Mouse (Mus musculus): ENCODE data around the gene Lrrc71.

Gene Lrrc71

GRCm38 (mm10) chr3:87763202-87763601, 14.8 kb upstream of the Lrrc71 start:
- no peak for DNase-seq

- DNase-seq, result peak; percentile 70 to 77
Measured at GRCm38 (mm10) chr3:87761408-87762375, 13.3 kb upstream of the Lrrc71 start.

- no peak for DNase-seq
Measured at GRCm38 (mm10) chr3:87758641-87759040, 10.2 kb upstream of the Lrrc71 start.

DNA sequence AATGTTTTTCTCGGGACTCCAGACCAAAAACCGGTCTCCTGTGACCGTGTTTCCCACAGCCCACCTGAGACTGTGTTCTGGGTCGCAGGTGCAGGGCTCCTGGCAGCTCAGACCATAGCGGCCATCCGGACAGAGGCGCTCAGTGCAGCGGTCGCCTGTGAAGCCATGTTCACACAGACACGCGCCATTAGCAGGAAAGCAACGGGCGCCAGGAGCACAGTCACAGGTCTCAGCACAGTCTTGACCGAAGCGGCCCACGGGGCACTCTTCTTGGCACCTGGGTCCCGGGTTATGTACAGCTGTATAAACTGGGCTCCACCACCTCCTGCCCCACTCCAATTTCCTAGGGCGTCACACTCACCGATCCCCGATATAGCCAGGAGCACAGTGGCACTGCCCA, 8.1 kb upstream of the Lrrc71 start:
- DNase-seq, result no peak

DNA sequence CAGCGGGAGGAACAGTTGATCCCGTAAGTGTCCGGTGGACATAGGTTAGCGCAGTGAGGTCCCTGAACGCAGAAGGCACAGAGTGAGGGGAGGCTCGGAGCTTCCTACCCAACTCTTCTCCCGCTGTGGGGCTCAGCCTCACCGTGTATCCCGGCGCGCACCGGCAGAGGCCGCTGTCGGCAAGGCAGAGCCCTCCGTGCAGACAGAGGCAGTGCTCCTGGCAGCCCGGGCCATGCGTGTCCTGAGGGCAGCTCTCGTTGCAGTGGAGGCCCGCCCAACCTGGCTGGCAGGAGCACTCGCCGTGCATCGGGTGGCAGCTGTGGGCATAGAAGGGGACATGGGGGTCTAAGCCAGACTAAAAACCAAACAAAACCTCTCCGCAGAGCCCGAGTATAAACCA, 7.5 kb upstream of the Lrrc71 start:
- peak; percentile 88 to 96 for DNase-seq

DNA sequence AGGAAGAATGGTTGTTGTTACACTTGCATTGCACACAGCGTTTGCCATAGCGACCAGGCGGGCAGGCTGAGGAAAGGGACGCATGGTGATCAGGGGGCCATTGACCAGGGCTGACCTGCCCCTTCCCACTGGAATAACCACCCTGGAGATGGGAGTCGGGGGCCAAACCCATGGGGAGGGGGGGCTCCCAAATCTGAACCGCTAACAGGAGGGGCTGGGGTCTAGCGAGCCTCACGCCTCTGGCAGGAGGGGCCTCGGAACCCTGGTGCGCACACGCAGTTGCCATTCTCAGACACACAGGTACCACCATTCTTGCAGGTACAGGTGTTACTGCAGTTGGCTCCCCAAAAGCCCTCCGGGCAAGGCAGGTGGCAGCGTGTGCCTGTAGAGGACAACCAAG, 5.4 kb upstream of the Lrrc71 start:
- no peak for DNase-seq

- no peak for DNase-seq
Measured at GRCm38 (mm10) chr3:87752567-87752966, 4.1 kb upstream of the Lrrc71 start.

DNA sequence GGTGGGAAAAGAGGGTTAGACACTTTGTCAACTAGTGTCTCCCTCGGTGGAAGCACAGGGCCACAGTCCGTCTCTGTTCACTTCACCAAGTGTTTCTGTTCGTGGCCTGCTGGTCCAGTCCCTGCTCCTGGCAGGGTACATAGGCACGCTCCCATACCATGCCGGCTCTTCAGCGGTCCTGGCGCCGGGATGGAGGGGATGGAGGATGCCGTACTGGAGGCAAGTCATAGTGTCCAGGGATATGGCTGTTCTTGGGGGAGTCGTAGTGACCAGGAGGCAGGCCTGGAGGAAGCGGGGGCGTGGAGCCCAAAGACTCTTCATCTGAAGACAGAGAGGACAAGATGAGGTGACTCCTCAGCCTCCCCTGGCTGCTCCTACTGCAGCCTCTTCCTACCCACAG, 1.6 kb upstream of the Lrrc71 start:
- no peak for DNase-seq

DNA sequence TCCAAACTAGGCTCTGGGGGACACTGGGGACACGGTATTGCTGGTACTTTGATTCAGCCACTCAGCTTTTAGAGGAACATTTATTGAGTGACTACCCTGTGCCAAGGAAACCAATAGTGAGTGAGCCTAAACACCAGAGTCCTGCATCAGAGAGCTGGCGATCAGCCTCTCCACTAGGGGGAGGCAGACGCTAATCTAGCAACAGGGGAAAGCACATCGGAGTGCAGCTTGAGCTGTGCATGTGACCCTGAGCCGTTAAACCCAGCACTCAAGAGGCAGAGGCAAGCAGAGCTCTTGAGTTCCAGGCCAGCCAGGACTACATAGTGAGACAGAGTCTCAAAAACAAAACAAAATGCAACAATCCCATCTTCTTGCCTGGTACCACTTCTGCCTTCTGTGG, 611 bp upstream of the Lrrc71 start:
- DNase-seq, result peak; percentile 72 to 85

DNA sequence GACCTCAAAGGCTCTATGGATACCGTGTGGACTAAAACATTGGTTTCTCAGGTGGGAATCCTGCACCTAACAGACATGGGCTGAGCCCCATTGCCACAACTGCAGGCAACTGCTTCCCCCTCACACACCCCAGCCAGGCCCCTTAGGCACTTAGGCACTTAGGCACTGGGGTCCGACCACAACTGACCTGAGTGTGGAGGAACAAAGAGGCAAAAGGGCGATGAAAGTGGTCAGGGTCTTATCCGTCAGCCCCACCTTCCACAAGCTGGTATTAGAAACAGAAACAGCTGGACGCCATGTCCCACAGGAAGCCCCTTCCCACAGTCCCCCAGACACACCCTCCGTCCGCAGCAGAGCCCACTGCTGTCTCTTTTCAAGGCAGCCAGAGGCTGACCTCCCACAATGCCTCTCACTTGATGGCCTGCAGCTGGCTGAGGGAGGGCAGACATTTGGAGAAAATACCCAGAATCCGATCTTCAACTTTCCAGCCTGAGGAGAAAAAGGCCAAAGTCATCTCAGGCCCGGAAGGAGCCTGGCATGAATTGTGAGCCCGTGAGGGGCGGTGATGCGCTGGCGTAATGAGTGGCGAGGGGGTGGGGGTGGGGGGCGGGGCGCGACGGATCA, 3.3 kb downstream of the Lrrc71 start:
- DNase-seq, result peak in 1 of 2 experiments; percentile 40

GRCm38 (mm10) chr3:87743927-87744326, 4.5 kb downstream of the Lrrc71 start:
- DNase-seq, result no peak

DNA sequence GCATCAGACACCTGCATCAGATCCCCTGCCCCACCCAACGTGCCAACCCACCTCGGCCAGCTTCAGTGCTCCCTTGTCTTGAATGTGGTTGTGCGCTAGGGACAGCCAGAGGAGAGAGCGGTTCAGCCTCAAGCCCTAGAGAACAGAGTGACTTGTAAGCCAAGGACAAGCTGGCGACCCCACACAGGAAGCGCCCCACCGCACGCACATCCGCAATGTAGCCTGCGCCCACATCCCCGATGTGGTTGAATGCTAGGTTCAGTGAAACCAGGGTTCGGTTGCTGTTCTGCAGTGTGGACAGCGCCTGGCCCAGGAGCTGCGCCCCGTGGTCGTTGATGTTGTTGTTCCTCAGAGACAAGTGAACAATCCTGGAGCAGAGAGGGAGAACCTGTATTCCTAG, 5.7 kb downstream of the Lrrc71 start:
- DNase-seq, result no peak

- DNase-seq, result no peak
Measured at GRCm38 (mm10) chr3:87742013-87742412, 6.4 kb downstream of the Lrrc71 start.

GRCm38 (mm10) chr3:87738906-87739305, 9.5 kb downstream of the Lrrc71 start:
- DNase-seq, result no peak

DNA sequence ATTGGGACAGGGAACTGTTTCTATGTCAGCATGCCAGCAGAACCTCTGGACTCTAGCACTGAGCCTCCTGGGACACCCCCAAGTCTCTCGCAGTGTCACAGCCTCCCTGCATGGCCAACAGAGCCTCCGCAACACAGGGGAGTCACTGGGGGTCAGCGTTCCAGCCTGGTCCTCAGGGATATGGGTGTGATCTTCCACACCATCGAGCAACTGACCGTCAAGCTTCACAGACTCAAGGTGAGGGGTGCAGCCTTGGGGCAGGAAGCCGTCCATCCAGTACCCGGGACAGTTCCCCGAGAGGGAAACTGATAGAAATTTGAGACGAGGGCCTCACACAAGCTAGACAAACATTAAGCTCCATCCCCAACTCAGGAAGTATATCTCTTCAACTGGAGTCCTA, 13.1 kb downstream of the Lrrc71 start:
- DNase-seq, result no peak

GRCm38 (mm10) chr3:87733984-87734761, 14.3 kb downstream of the Lrrc71 start:
- DNase-seq, result no peak

DNA sequence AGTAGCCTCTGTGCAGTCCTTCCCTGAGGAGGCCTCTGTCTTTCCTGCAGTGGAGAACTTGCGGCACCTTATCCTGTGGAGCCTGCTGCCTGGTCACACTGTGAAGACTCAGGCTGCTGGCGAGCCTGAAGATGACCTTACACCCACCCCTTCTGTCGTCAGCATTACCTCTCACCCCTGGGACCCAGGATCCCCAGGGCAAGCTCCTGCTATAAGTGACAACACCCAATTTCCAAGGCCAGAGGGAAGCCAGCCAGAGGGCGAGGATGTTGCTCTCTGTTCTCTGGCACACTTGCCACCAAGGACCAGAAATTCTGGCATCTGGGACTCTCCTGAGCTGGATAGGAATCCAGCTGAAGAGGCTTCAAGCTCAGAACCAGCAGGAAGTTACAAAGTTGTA, 15.3 kb downstream of the Lrrc71 start:
- no peak for DNase-seq

DNA sequence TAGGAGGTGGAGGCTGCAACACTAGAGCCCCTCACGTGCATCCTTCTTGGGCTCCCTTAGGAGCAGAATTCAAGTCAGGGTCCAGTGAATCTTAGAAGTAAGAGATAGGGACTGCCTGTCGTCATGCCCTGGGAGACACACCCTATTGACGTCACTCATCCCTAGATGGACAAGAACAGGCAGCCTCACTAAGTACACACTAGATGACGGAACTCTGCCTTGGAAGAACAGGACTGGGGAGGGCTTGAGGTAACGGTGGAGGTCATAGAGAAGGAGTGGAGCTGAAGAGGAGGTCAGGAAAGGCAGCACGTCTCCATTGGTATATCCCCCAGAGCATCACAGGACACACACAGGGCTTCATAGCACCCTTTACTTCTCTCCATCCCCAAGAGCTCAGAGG, 19.7 kb downstream of the Lrrc71 start:
- no peak for DNase-seq

- DNase-seq, result no peak
Measured at GRCm38 (mm10) chr3:87726191-87726590, 22.2 kb downstream of the Lrrc71 start.

GRCm38 (mm10) chr3:87725396-87726160, 22.8 kb downstream of the Lrrc71 start:
- DNase-seq, result no peak

GRCm38 (mm10) chr3:87724556-87724955, 23.9 kb downstream of the Lrrc71 start:
- no peak for DNase-seq

GRCm38 (mm10) chr3:87718525-87718924, 29.9 kb downstream of the Lrrc71 start:
- DNase-seq, result no peak

Data from kidney, postnatal 36 days (tissue).